Mouse (Mus musculus) CD4-positive helper T cell, adult 2 months (primary cell): ENCODE measurements around the gene Gm1673.

ENCODE experiments used
- DNase-seq: peaks from one replicate; pipeline ENCODE4 v3.0.0-alpha.2; 2012; ENCODE audit warnings: low read depth, missing footprints, low spot score

The Gm1673 gene

GRCm38 (mm10) chr5:33997051-33997741 lies 14.0 kb downstream of the Gm1673 start:
- no peak for DNase-seq

GRCm38 (mm10) chr5:33997829-33998504 lies 14.7 kb downstream of the Gm1673 start:
- DNase-seq: no peak

GRCm38 (mm10) chr5:33998505-33998877 lies 15.3 kb downstream of the Gm1673 start:
- DNase-seq: no peak

- no peak for DNase-seq
Measured at GRCm38 (mm10) chr5:33999466-34000090, 16.3 kb downstream of the Gm1673 start.

GRCm38 (mm10) chr5:34000809-34001208 lies 17.6 kb downstream of the Gm1673 start:
- DNase-seq: no peak

GRCm38 (mm10) chr5:34001401-34001800 lies 18.2 kb downstream of the Gm1673 start:
- no peak for DNase-seq

GRCm38 (mm10) chr5:34002636-34003035 lies 19.4 kb downstream of the Gm1673 start:
- DNase-seq: no peak

- no peak for DNase-seq
Measured at GRCm38 (mm10) chr5:34004618-34005017, 21.4 kb downstream of the Gm1673 start.

- no peak for DNase-seq
Measured at GRCm38 (mm10) chr5:34006832-34007231, 23.6 kb downstream of the Gm1673 start.

- no peak for DNase-seq
Measured at GRCm38 (mm10) chr5:34007392-34007941, 24.2 kb downstream of the Gm1673 start.

GRCm38 (mm10) chr5:34014652-34015051 lies 31.4 kb downstream of the Gm1673 start:
- DNase-seq: no peak

GRCm38 (mm10) chr5:34018968-34019367 lies 35.7 kb downstream of the Gm1673 start:
- DNase-seq: no peak

GRCm38 (mm10) chr5:34030101-34030500 lies 46.9 kb downstream of the Gm1673 start:
- DNase-seq: no peak

- no peak for DNase-seq
Measured at GRCm38 (mm10) chr5:34031022-34031421, 47.8 kb downstream of the Gm1673 start.

GRCm38 (mm10) chr5:34032520-34032919 lies 49.3 kb downstream of the Gm1673 start:
- no peak for DNase-seq
